Mouse (Mus musculus) erythroid progenitor cell, adult 5-6 weeks (primary cell): ENCODE measurements around the gene Dctn1. TPM values are rescaled to one million over a fixed set of nuclear protein-coding genes. Genes with fewer than 3 reads are reported as not detected.

ENCODE experiments used
- ATAC-seq: replicated peaks from 2 replicates; pipeline ENCODE4 v1.8.0; 2016; ENCODE audit warnings: moderate number of reproducible peaks, mild to moderate bottlenecking, moderate TSS enrichment, inconsistent platforms; ENCODE audit not compliant: poor library complexity, low FRiP score, severe bottlenecking
- total RNA-seq, 2 experiments: library from RNA; stranded (forward) in 1 of 2; stranded (reverse) in 1 of 2; fragments of 150-400 nt in 1 of 2; fragments of 186-747, 209-891 nt in 1 of 2; gene quantifications; 2 replicates each; pipeline versions ENCODE4 v1.2.3 to v1.2.4; 2015 to 2017; ENCODE audit warnings: low replicate concordance in 2 of 2

Gene Dctn1
- total RNA-seq, 2 experiments from 2014 or later = 27.7 to 104 TPM

DNA sequence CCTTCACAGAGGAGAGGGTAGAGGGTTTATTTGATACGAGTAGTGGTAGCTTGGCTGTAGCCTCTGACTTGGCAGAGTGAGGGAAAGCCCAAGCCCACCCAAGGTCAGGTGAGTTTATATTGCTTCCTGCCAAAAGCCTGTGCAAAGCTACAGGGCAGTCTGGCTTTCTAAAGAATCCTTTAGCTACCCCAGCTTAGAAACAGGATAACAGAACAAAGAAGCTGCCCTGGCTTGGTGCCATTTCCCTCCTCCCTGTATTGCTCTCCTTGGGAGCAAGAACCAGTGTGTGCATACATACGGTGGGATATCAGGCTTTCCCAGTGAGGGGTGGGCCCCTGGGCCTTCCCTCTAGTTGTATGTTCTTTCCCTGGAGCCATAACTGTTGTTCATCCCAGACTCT is 44.8 kb downstream of the Dctn1 start:
- no peak for ATAC-seq

DNA sequence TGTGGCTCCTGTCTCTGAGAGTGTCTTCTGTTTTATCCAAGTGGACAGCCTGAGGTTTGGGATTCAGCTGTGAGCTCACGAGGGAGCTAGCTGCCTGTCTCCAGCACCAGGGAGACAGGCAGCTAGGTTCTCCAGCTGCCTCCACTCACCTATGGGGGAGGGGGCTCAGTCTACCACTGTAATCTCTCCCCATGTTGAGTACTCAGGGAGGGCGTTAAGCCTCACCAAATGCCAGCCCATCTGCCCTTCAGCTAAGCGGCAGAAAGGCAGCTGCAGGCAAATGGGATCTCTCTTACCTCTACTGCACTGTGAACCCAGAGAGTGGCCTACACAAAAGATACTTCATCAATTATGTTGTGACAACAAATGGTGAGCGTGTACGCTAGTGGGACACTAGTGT is 45.8 kb downstream of the Dctn1 start:
- ATAC-seq = no peak

DNA sequence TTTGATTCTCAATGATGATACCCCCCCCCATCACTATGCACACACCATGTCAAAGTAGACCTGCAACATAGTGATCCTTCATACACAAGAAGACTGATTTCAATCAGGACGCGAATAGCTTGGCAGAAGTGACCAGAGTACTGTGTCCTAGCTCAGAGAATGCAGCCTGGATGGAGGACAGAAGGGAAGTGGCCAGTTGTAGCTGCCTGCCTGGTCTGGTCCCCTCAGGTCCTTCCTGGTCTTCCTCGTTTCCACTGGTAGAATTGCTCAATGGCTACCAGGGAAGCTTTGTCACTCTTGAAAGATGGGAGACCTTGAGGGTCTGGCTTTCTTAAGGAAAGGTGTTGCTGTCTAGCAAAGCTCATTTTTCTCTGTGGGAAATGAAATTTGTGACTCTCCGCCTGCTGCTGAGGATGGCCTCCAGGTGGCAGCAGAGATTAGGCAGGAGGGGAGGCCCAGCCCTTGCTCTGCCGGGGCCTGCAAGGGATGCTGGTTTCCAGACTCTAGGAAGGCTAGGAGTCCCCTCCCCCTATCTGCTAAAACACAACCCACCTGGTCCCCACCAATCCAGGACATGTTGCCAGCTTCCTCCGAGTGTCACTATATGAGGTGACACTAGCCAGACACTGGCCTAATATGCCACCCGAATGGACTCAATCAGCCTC is 49.4 kb downstream of the Dctn1 start:
- peak; percentile 70; the same call in 1 of the 2 replicates for ATAC-seq

DNA sequence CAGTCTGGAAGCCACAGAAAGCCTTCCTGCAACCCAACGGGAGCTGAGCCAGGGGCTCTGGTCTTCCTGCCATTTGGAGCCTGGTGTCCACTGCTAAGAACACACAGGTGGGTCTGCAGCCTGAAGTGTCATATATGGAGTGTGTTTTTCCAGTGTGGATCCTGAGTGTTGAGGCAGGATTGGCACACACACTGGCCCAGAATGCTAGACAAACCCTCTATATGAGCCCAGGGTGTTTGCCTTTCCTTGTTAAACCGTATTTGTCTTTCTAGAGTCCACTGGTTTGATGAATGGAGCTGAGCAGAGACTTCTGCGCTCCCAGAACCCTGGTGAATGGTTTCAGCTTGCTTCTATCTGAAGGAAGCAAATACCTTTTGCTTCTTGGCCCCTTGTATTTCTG is 54.1 kb downstream of the Dctn1 start, which contains the start of gene Slc4a5:
Gene Slc4a5, plus strand, starts transcription at position 15 of the 400 bp plus-strand sequence.
- no peak for ATAC-seq

DNA sequence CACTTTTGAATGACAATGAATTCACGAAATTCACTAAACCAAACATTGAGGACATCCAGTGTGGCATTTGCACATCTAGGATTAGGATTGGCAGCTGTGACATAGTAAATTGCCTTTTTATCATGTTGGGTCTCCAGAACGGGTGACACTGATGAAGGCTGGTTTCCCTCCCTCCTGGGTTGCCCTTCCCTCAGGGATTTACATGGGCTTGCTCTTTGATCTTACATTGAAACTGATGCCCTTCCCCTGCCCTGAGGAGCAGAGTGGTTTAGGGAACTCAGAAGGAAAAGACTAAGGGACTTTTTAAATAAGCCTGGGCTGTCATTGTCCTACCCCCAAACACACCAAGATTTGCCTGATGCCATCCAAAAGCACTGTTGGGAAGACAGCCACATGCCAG is 65.8 kb downstream of the Dctn1 start:
- ATAC-seq = no peak

DNA sequence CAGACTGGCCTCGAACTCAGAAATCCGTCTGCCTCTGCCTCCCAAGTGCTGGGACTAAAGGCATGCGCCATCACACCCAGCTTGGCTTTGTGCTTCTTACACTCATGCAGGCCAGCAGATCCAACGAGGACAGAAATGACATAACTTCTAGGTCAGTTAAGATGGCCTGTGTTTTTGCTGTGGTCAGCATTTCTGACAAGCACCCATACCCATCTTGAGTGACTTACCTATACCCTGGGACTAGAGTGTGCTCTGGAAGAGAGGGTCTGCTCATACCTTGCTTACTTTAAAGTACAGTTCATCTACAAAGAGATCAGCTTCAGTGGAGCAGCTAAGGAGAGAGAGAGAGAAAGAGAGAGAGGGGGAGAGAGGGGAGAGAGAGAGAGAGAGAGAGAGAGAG is 67.6 kb downstream of the Dctn1 start:
- no peak for ATAC-seq

DNA sequence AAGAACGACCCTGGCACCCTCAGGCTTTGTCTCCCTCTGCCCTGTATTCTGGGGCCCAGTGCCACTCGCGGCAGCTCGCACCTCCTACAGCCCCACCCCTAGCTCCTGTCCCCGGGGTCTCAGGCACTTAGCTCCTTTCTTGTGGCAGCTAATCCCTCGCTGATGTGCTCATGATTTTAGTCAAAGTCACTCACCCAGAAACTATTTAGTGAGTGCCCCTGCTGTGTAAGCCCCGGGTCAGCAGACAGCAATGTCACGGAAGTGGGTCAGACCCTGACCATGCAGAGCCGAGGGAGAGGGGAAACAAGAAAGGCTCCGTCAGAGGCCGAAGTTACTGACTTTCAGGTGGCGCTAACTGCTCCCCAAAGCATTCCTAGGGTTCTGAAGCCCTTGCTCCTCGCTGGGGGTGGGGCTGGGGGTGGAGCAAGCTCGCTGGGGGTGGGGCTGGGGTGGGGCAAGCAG is 68.6 kb downstream of the Dctn1 start:
- ATAC-seq = no peak

DNA sequence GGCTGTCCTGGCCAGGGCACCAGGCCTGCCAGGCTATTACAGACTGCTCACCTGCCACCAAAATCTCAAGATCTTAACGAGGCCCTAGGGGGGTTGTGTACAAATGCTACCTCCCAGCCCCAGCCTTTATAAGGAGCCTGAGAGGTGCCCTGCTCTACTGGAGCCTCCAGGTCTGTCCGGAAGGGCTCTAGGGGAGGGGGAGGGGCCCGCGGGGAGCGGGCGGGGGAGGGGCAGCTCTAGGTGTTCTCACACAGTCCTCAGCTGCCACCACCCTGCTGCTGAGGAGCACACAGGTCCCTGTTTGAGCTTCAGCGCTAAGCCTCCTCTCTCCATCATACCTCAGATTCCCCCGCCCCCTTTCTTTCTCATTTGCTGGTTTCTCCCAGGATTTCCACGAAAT is 71.4 kb downstream of the Dctn1 start:
- ATAC-seq = no peak

DNA sequence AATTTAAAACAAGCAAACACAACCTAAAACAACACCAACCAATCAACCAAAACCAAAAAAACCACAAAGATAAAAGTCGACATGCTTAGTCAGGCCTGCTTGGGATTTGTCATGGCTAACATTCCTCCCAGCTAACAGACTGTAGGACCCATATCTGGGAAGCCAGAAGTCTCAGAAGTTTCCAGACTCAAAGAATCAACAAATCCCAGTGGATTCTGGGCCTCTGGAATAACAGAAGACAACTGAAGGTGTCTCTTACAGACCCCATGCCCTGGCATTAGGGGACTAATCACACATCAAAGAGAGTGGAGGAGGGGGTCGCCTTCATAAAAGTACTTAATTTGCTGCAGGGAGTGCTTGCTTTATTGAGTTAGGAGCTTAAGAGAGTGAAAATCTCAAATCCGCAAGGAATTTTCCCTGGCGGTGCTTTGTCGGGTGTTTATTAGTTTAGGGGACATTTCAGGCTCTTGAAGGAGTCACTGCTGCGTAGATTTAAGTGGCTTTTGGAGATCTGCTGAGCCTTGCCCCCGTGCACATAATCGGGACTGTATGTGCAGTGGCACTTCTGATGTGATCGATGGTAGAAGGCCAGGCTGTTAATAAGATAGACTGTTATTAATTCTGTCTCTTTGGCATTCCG is 78.8 kb downstream of the Dctn1 start:
- ATAC-seq = no peak

DNA sequence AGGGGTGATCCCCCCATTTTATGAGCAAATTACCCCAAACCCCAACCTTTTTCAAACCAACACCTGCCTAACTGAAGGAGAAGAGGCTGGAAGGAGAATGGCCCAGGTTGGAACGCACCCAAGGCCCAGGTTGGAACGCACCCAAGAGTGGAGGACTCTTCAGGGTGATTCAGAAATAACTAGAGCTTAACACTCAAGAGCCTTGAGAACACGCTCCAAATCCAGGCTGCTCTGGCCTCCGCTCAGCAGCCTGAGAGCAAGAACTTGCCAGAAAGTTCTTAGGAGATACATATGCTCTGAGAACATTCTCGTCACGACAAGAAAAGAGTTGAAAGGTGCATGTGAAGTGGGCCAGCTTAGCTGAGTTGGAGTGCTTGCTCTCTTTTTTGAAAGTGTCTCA is 79.4 kb downstream of the Dctn1 start:
- no peak for ATAC-seq

DNA sequence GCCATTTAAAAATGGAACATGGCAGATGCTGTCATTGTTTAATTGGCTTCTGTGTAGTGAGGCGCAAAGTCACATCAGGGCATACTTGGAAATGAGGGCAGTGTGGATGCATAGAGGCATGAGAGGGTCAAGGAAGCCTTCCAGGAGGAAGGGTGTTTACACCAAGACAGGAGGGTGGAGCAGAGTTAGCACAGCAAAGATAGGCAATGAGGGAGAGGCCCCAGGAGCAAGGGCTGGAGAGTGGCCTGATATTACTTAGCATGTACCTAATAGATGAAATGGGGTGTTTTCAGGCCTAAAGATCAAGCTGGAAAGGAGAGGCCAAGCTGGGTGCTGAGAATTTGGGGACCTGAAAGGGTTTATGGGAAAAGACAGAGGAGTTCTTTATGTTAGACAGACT is 80.3 kb downstream of the Dctn1 start:
- no peak for ATAC-seq

DNA sequence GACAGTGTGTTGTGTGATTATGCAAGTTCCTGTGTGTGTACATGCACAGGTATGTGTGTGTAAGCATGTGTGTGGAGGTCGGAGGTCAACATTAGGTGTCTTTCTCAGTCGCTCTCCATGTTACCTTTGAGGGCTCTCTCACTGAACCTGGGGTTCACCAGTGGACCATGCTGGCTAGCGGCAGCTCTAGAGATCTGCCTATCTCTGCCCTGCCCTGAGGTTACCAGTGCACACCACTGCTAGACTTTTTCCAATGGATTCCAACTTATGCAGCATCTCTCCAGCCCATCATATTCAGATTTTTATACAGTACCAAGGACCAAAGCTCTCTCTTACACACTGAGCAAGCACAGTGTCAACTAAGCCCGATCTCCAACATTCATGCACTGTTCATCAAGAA is 81.0 kb downstream of the Dctn1 start:
- no peak for ATAC-seq

DNA sequence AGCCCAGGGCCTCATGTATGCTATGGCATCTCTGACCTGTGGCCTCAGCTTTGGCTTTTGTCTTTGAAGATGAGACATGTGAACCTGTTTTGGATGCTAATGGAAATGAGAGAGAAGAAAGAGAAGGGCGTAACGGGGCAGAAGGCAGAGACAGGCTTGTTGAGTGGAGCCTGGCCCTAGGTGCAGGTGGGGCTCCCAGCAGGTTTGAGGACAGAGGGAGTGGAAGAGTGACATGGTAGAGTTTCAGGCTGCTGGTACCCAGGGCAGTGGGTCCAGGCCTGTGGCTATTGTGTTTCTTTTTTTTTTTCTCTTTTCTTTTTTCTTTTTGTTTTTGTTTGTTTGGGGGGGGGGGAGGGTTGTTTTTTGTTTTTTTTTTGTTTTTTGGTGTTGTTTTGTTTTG is 81.4 kb downstream of the Dctn1 start:
- ATAC-seq = no peak

Other genes starting within 250 kb of the Dctn1 start
- gene Sema4f, start 226.2 kb upstream of the Dctn1 start, total RNA-seq (2015; ENCODE audit: low replicate concordance) = not detected in 2 replicates
- gene Sema4f, start 226.2 kb upstream of the Dctn1 start, total RNA-seq (2017; ENCODE audit: low replicate concordance) = 0.39 TPM in 1 of 2 replicates, not detected in the other
- gene M1ap, start 219.0 kb upstream of the Dctn1 start, total RNA-seq (2015; ENCODE audit: low replicate concordance) = 4.6 and 12.6 TPM in 2 replicates
- 2.6 and 19.8 TPM in 2 replicates for gene M1ap, start 219.0 kb upstream of the Dctn1 start, total RNA-seq (2017; ENCODE audit: low replicate concordance)
- 20.5 and 27.4 TPM in 2 replicates for gene Dok1, start 132.4 kb upstream of the Dctn1 start, total RNA-seq (2015; ENCODE audit: low replicate concordance)
- 26.9 and 34.7 TPM in 2 replicates for gene Dok1, start 132.4 kb upstream of the Dctn1 start, total RNA-seq (2017; ENCODE audit: low replicate concordance)
- gene Loxl3, start 131.7 kb upstream of the Dctn1 start, total RNA-seq (2015; ENCODE audit: low replicate concordance) = 0.84 and 3.6 TPM in 2 replicates
- 0.38 and 3.2 TPM in 2 replicates for gene Loxl3, start 131.7 kb upstream of the Dctn1 start, total RNA-seq (2017; ENCODE audit: low replicate concordance)
- 275 and 371 TPM in 2 replicates for gene Aup1, start 111.4 kb upstream of the Dctn1 start, total RNA-seq (2015; ENCODE audit: low replicate concordance)
- 190 and 242 TPM in 2 replicates for gene Aup1, start 111.4 kb upstream of the Dctn1 start, total RNA-seq (2017; ENCODE audit: low replicate concordance)
- 114 and 126 TPM in 2 replicates for gene Htra2, start 110.6 kb upstream of the Dctn1 start, total RNA-seq (2015; ENCODE audit: low replicate concordance)
- gene Htra2, start 110.6 kb upstream of the Dctn1 start, total RNA-seq (2017; ENCODE audit: low replicate concordance) = 65.7 and 87.8 TPM in 2 replicates
- gene Dqx1, start 108.1 kb upstream of the Dctn1 start, total RNA-seq (2015; ENCODE audit: low replicate concordance) = 2.5 and 6.8 TPM in 2 replicates
- gene Dqx1, start 108.1 kb upstream of the Dctn1 start, total RNA-seq (2017; ENCODE audit: low replicate concordance) = 3.7 and 3.9 TPM in 2 replicates
- not detected in 2 replicates for gene Tlx2, start 95.6 kb upstream of the Dctn1 start, total RNA-seq (2015; ENCODE audit: low replicate concordance)
- gene Tlx2, start 95.6 kb upstream of the Dctn1 start, total RNA-seq (2017; ENCODE audit: low replicate concordance) = not detected in 2 replicates
- 49.5 and 81.1 TPM in 2 replicates for gene Pcgf1, start 88.1 kb upstream of the Dctn1 start, total RNA-seq (2015; ENCODE audit: low replicate concordance)
- gene Pcgf1, start 88.1 kb upstream of the Dctn1 start, total RNA-seq (2017; ENCODE audit: low replicate concordance) = 7.6 and 21.1 TPM in 2 replicates
- gene Lbx2, start 79.6 kb upstream of the Dctn1 start, total RNA-seq (2015; ENCODE audit: low replicate concordance) = not detected in 2 replicates
- gene Lbx2, start 79.6 kb upstream of the Dctn1 start, total RNA-seq (2017; ENCODE audit: low replicate concordance) = not detected in 2 replicates
- 1.1 TPM in 1 of 2 replicates, not detected in the other for gene Ccdc142, start 64.3 kb upstream of the Dctn1 start, total RNA-seq (2015; ENCODE audit: low replicate concordance)
- 3.7 TPM in 1 of 2 replicates, not detected in the other for gene Ccdc142, start 64.3 kb upstream of the Dctn1 start, total RNA-seq (2017; ENCODE audit: low replicate concordance)
- gene Gm42688, start 64.3 kb upstream of the Dctn1 start, total RNA-seq (2015; ENCODE audit: low replicate concordance) = 2.9 TPM in 1 of 2 replicates, not detected in the other
- gene Gm42688, start 64.3 kb upstream of the Dctn1 start, total RNA-seq (2017; ENCODE audit: low replicate concordance) = 1.1 and 3.5 TPM in 2 replicates
- 49.5 and 61.6 TPM in 2 replicates for gene Mrpl53, start 56.9 kb upstream of the Dctn1 start, total RNA-seq (2015; ENCODE audit: low replicate concordance)
- 36.2 and 38.0 TPM in 2 replicates for gene Mrpl53, start 56.9 kb upstream of the Dctn1 start, total RNA-seq (2017; ENCODE audit: low replicate concordance)
- 4.6 and 14.4 TPM in 2 replicates for gene Mogs, start 50.4 kb upstream of the Dctn1 start, total RNA-seq (2015; ENCODE audit: low replicate concordance)
- 13.1 and 17.1 TPM in 2 replicates for gene Mogs, start 50.4 kb upstream of the Dctn1 start, total RNA-seq (2017; ENCODE audit: low replicate concordance)
- 42.3 and 48.7 TPM in 2 replicates for gene Wbp1, start 44.4 kb upstream of the Dctn1 start, total RNA-seq (2015; ENCODE audit: low replicate concordance)
- 77.9 and 83.6 TPM in 2 replicates for gene Wbp1, start 44.4 kb upstream of the Dctn1 start, total RNA-seq (2017; ENCODE audit: low replicate concordance)
- 5.8 and 7.5 TPM in 2 replicates for gene Ino80b, start 40.5 kb upstream of the Dctn1 start, total RNA-seq (2015; ENCODE audit: low replicate concordance)
- gene Ino80b, start 40.5 kb upstream of the Dctn1 start, total RNA-seq (2017; ENCODE audit: low replicate concordance) = 7.4 and 24.1 TPM in 2 replicates
- not detected in 2 replicates for gene Rtkn, start 30.5 kb upstream of the Dctn1 start, total RNA-seq (2015; ENCODE audit: low replicate concordance)
- 0.30 TPM in 1 of 2 replicates, not detected in the other for gene Rtkn, start 30.5 kb upstream of the Dctn1 start, total RNA-seq (2017; ENCODE audit: low replicate concordance)
- not detected in 2 replicates for gene Wdr54, start 9.5 kb upstream of the Dctn1 start, total RNA-seq (2015; ENCODE audit: low replicate concordance)
- not detected in 2 replicates for gene Wdr54, start 9.5 kb upstream of the Dctn1 start, total RNA-seq (2017; ENCODE audit: low replicate concordance)
- not detected in 2 replicates for gene 1700003E16Rik, start 9.5 kb upstream of the Dctn1 start, total RNA-seq (2015; ENCODE audit: low replicate concordance)
- gene 1700003E16Rik, start 9.5 kb upstream of the Dctn1 start, total RNA-seq (2017; ENCODE audit: low replicate concordance) = not detected in 2 replicates
- gene Slc4a5, start 53.9 kb downstream of the Dctn1 start, total RNA-seq (2015; ENCODE audit: low replicate concordance) = not detected in 2 replicates
- 0.39 TPM in 1 of 2 replicates, not detected in the other for gene Slc4a5, start 53.9 kb downstream of the Dctn1 start, total RNA-seq (2017; ENCODE audit: low replicate concordance)
- gene Mthfd2, start 160.0 kb downstream of the Dctn1 start, total RNA-seq (2015; ENCODE audit: low replicate concordance) = 34.8 and 56.6 TPM in 2 replicates
- gene Mthfd2, start 160.0 kb downstream of the Dctn1 start, total RNA-seq (2017; ENCODE audit: low replicate concordance) = 37.2 and 37.9 TPM in 2 replicates
- 94.3 and 94.8 TPM in 2 replicates for gene Mob1a, start 160.1 kb downstream of the Dctn1 start, total RNA-seq (2015; ENCODE audit: low replicate concordance)
- 88.7 and 102 TPM in 2 replicates for gene Mob1a, start 160.1 kb downstream of the Dctn1 start, total RNA-seq (2017; ENCODE audit: low replicate concordance)
- gene Bola3, start 183.2 kb downstream of the Dctn1 start, total RNA-seq (2015; ENCODE audit: low replicate concordance) = 187 and 245 TPM in 2 replicates
- 109 and 149 TPM in 2 replicates for gene Bola3, start 183.2 kb downstream of the Dctn1 start, total RNA-seq (2017; ENCODE audit: low replicate concordance)